Mouse (Mus musculus) small intestine, adult 2 months (tissue): ENCODE data around the gene 9930021J03Rik.

Experiments used
- CTCF ChIP-seq: fragments of 200-500 bp; IDR thresholded peaks from 2 replicates; pipeline ENCODE4 v1.5.1; 2012; ENCODE audit warnings: low read depth, mild to moderate bottlenecking, control low read depth, inconsistent platforms, low read length, moderate library complexity, mixed read lengths; ENCODE audit not compliant: insufficient replicate concordance, insufficient read length; ENCODE audit errors: extremely low read depth
- POLR2A ChIP-seq: fragments of 200-500 bp; IDR thresholded peaks from 2 replicates; pipeline ENCODE4 v1.6.1; 2012; ENCODE audit warnings: low read depth, mild to moderate bottlenecking, control low read depth, inconsistent platforms, low read length, moderate library complexity

DNA sequence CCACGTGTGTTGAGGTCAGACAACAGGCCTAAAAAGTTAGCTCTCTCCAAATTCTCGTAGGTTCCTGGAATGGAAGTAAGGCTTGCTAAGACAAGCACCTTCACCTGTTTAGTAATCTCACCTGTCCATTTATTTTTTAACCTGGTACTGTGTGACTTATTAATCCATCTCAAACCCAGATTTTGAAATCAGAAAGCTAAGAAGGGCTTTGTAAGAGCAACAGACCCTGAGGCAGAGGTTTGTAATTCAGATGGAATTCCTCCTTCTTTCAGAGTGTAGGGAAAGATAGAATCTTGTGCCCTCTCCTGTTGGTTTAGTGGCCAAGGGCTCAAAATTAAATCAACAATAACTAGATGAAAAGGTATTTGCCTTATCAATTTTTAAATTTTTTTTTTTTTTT is 134.6 kb downstream of the 9930021J03Rik start:
- TF ChIP-seq CTCF: no peak
- no peak for TF ChIP-seq POLR2A
